Mouse (Mus musculus): ENCODE results near the gene Setdb1. TPM values are rescaled to one million over a fixed set of nuclear protein-coding genes. Genes with fewer than 3 reads are reported as not detected.
"Not testable (repeated sequence)": the region's sequence is repeated elsewhere in the genome, so short reads cannot be mapped to it uniquely, and the experiment has no call there.

Setdb1 gene
- 10 to 100 TPM; 16.9 to 24.2 (median 18.5) TPM for polyA plus RNA-seq (2017; shearing (Covaris generic))

- peak; percentile 91 for ATAC-seq
Observed at GRCm38 (mm10) chr3:95356701-95357449, at the start of gene Setdb1. TSS of gene Setdb1 (minus strand) at chr3:95357202.

GRCm38 (mm10) chr3:95402741-95403140, 45.7 kb upstream of the Setdb1 start, which contains the start of gene 4930558C23Rik:
TSS of gene 4930558C23Rik (minus strand) at chr3:95402841.
- no peak for ATAC-seq

- no peak for ATAC-seq
Observed at GRCm38 (mm10) chr3:95394385-95394784, 37.4 kb upstream of the Setdb1 start.

- peak; percentile 78 for ATAC-seq
Observed at GRCm38 (mm10) chr3:95385401-95386075, 28.5 kb upstream of the Setdb1 start.

- ATAC-seq = no peak
Observed at GRCm38 (mm10) chr3:95373208-95373607, 16.2 kb upstream of the Setdb1 start.

- ATAC-seq = no peak
Observed at GRCm38 (mm10) chr3:95370101-95370500, 13.1 kb upstream of the Setdb1 start.

GRCm38 (mm10) chr3:95360276-95360675, 3.3 kb upstream of the Setdb1 start:
- ATAC-seq = not testable (repeated sequence)

GRCm38 (mm10) chr3:95357746-95358145, 744 bp upstream of the Setdb1 start:
- ATAC-seq = no peak

- ATAC-seq = not testable (repeated sequence)
Observed at GRCm38 (mm10) chr3:95355911-95356544, 974 bp downstream of the Setdb1 start.

- peak; percentile 48 for ATAC-seq
Observed at GRCm38 (mm10) chr3:95349491-95349890, 7.5 kb downstream of the Setdb1 start.

GRCm38 (mm10) chr3:95348343-95348742, 8.7 kb downstream of the Setdb1 start:
- ATAC-seq = not testable (repeated sequence)

- ATAC-seq = no peak
Observed at GRCm38 (mm10) chr3:95346454-95346853, 10.5 kb downstream of the Setdb1 start.

- ATAC-seq = not testable (repeated sequence)
Observed at GRCm38 (mm10) chr3:95343356-95344000, 13.5 kb downstream of the Setdb1 start.

- ATAC-seq = no peak
Observed at GRCm38 (mm10) chr3:95338251-95338650, 18.8 kb downstream of the Setdb1 start.

GRCm38 (mm10) chr3:95337345-95337744, 19.7 kb downstream of the Setdb1 start:
- ATAC-seq = no peak

GRCm38 (mm10) chr3:95331528-95331927, 25.5 kb downstream of the Setdb1 start:
- ATAC-seq = no peak

- ATAC-seq = no peak
Observed at GRCm38 (mm10) chr3:95328803-95329404, 28.1 kb downstream of the Setdb1 start.

- ATAC-seq = no peak
Observed at GRCm38 (mm10) chr3:95324454-95325144, 32.4 kb downstream of the Setdb1 start.

- no peak for ATAC-seq
Observed at GRCm38 (mm10) chr3:95323429-95323828, 33.6 kb downstream of the Setdb1 start.

GRCm38 (mm10) chr3:95319701-95320625, 37.0 kb downstream of the Setdb1 start:
- ATAC-seq = no peak

- ATAC-seq = no peak
Observed at GRCm38 (mm10) chr3:95319110-95319509, 37.9 kb downstream of the Setdb1 start.

All from inflammation-experienced regulatory T-cells, adult 6 months (primary cell).